Mouse (Mus musculus): ENCODE data around the gene Nol4l. TPM values are rescaled to one million over a fixed set of nuclear protein-coding genes. Genes with fewer than 3 reads are reported as not detected.

Nol4l gene
- polyA plus RNA-seq, 1 experiment from 2014 or later = 17.1 TPM

DNA sequence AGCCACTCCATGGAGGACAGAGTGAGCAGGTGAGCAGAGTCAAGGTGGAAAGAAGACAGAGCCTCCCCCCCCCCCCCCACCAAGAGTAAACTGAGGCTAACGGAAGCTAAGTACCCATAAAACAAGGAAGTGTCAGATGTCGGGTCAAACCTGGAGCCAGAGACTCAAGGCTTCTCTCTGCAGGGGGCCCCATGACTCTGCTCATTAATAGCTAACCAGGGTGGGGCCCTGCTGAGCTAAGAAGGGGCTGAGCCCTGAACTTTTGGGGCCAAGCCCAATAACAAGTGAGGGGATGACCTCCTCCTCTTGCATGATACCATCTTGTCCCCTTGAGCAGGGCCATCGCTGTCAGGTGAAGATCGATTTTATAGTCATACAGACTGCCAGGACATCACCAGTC is 17.2 kb upstream of the Nol4l start:
- H3K4me2 ChIP-seq (replicated peaks; ENCODE audit: low read depth, low read length) = no peak overlapping the region
- no peaks in the 10 kb centered on the region for H3K36me3 ChIP-seq (ENCODE audit: control insufficient read depth, insufficient read depth, low read length)
- no peaks in the 10 kb centered on the region for H3K9me3 ChIP-seq (ENCODE audit: control insufficient read depth, low read length)
- no peak for ATAC-seq (ENCODE audit: low FRiP score, low TSS enrichment)
- 42% methylated on average over 4 of the region's 4 CpGs for WGBS
- H3K9ac ChIP-seq (ENCODE audit: low read depth, low read length) = no peak overlapping the region
- no peak overlapping the region for H3K4me3 ChIP-seq (ENCODE audit: low read length)
- H3K27ac ChIP-seq (ENCODE audit: low read depth, low read length) = no peak overlapping the region
- H3K27me3 ChIP-seq (ENCODE audit: control insufficient read depth, insufficient read depth, low read length) = no peaks in the 10 kb centered on the region
- H3K4me1 ChIP-seq (ENCODE audit: control insufficient read depth, insufficient read depth, low read length) = peaks cover 34% of the 10 kb centered on the region

DNA sequence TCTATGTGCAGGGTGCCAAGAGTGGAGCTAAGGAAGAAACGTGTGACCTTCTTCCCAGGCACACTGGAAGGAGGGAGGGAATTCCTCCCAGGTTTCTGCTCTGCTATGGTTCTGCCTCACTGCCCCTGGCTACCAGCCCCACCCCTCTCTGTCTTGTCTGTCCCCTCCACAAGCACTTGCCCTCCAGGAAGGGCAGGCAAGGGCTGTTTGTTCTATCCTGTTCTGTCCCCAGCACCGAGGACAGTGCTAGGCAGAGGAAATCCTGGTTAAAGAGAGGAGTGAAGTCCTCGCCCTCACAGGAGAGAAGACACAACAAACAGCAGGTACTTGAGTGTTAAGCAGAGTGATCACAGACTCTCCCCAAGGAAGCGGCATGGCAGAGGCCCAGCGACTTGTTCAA is 16.7 kb upstream of the Nol4l start:
- Histone ChIP-seq H3K27ac (ENCODE audit: low read depth, low read length) (no peak overlapping the region), H3K36me3 (ENCODE audit: control insufficient read depth, insufficient read depth, low read length) (no peaks in the 10 kb centered on the region), H3K9ac (ENCODE audit: low read depth, low read length) (no peak overlapping the region), H3K4me2 (replicated peaks; ENCODE audit: low read depth, low read length) (no peak overlapping the region), H3K27me3 (ENCODE audit: control insufficient read depth, insufficient read depth, low read length) (no peaks in the 10 kb centered on the region), H3K9me3 (ENCODE audit: control insufficient read depth, low read length) (no peaks in the 10 kb centered on the region), H3K4me1 (ENCODE audit: control insufficient read depth, insufficient read depth, low read length) (peaks cover 34% of the 10 kb centered on the region), H3K4me3 (ENCODE audit: low read length) (no peak overlapping the region)
- 20% methylated on average over 5 of the region's 5 CpGs for WGBS
- ATAC-seq (ENCODE audit: low FRiP score, low TSS enrichment) = peak; percentile 45; the same call in 1 of the 2 replicates

DNA sequence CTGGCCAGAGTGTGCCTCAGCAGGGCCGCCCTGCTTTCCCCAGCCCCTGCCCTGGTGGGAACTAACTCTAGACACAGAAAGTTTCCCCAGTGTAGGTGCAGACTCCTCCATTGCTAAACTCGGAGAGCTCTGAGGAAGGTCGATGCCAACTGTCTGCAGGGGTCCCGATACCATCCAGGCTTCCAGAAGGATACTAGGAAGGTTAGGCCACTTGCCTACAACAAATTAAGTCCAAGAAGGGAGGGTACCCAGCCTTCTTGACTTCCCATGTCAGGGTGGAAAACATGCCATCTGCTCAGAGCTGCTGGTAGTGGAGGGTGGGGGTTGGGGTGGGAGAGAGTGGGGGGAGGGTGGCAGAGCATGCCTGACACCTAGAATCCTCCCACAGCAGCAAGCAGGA is 15.0 kb upstream of the Nol4l start:
- peaks cover 34% of the 10 kb centered on the region for H3K4me1 ChIP-seq (ENCODE audit: control insufficient read depth, insufficient read depth, low read length)

DNA sequence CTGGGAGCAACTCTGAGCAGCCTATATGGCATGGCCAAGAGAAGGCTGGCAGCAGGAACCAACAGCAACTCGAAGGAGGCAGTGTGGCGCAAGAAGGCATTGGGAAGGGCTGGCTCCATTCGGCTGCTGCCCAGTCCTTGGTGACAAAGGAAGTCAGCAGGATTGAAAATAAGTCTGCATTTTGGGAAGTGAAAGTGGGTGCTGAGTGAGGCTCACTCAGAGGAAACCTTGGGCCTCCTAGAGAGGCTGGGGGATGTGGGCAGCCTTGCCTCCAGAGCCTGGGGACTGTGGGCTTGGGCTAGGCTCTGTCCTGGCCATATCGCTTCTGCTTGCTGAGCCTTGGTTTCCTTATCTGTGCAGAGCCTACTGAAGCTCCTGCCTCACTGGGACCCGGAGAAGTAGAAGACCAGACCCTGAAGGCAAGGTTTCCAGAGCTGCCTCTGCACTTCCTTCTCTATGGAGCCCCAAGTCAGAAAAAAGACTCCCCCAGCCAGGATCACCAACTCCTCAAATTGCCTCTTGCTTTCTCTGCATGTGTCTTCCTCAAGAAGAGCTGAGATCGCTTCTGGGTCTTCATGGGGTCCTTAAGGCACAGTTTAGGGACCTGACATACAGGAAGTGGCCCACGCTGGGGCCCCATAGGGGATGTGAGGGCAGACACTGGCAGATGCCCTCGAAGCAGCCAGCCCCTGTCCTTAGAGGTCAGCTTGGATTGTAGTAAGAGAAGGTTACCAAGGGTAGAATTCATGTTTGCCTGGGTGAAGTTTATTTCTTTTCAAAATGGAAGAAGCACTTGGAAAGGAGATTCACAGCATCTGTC is 14.3 kb upstream of the Nol4l start:
- ATAC-seq (ENCODE audit: low FRiP score, low TSS enrichment) = no peak
- H3K27me3 ChIP-seq (ENCODE audit: control insufficient read depth, insufficient read depth, low read length) = no peaks in the 10 kb centered on the region
- H3K4me3 ChIP-seq (ENCODE audit: low read length) = no peak overlapping the region
- no peak overlapping the region for H3K27ac ChIP-seq (ENCODE audit: low read depth, low read length)
- H3K4me1 ChIP-seq (ENCODE audit: control insufficient read depth, insufficient read depth, low read length) = peaks cover 30% of the 10 kb centered on the region
- H3K36me3 ChIP-seq (ENCODE audit: control insufficient read depth, insufficient read depth, low read length) = no peaks in the 10 kb centered on the region
- H3K9me3 ChIP-seq (ENCODE audit: control insufficient read depth, low read length) = no peaks in the 10 kb centered on the region
- H3K9ac ChIP-seq (ENCODE audit: low read depth, low read length) = no peak overlapping the region
- H3K4me2 ChIP-seq (replicated peaks; ENCODE audit: low read depth, low read length) = no peak overlapping the region
- 70% methylated on average over 8 of the region's 8 CpGs for WGBS

More for the DNA sequence above, 15.0 kb upstream of the Nol4l start:
- Histone ChIP-seq H3K9me3 (ENCODE audit: control insufficient read depth, low read length) (no peaks in the 10 kb centered on the region), H3K27ac (ENCODE audit: low read depth, low read length) (no peak overlapping the region), H3K4me2 (replicated peaks; ENCODE audit: low read depth, low read length) (no peak overlapping the region), H3K9ac (ENCODE audit: low read depth, low read length) (no peak overlapping the region), H3K36me3 (ENCODE audit: control insufficient read depth, insufficient read depth, low read length) (no peaks in the 10 kb centered on the region), H3K4me3 (ENCODE audit: low read length) (no peak overlapping the region), H3K27me3 (ENCODE audit: control insufficient read depth, insufficient read depth, low read length) (no peaks in the 10 kb centered on the region)
- whole genome bisulfite sequencing = 59% methylated on average over 4 of the region's 4 CpGs
- no peak for ATAC-seq (ENCODE audit: low FRiP score, low TSS enrichment)

DNA sequence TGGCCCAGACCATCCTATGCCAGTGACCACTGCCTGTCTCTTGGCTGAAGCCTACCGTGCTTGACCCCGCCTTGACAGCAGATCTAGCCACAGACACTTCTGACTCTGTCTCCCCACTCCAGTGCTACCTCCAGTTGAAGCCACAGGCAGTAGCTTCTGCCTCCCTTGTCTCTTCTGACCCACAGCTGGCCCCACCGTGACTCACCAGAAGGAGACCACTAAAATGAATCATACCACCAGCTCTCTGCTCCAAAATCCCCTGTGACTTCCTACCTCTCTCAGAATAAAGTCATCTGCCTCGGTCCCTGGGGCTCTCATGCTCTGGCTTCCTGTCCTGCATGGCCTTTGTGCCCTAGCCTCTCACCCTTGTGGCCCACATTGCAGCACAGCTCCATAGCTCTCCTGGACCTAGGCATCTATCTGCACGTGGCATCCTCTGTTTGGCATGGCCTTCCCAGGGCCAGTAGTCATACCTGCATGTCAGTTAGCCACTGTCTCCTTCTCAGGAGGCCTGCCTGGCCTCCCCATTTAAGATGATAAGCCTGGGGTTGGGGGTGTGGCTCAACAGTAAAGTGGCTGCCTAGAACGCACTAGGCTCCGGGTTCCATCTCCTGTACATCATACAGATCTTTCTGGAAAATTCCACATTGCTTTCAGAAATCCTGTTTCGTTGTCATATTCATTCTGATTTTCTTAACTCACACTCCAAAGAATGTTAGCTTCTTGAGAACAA is 13.3 kb upstream of the Nol4l start:
- 87% methylated on average over 8 of the region's 8 CpGs for WGBS
- peaks cover 20% of the 10 kb centered on the region for H3K4me1 ChIP-seq (ENCODE audit: control insufficient read depth, insufficient read depth, low read length)
- no peak for ATAC-seq (ENCODE audit: low FRiP score, low TSS enrichment)

DNA sequence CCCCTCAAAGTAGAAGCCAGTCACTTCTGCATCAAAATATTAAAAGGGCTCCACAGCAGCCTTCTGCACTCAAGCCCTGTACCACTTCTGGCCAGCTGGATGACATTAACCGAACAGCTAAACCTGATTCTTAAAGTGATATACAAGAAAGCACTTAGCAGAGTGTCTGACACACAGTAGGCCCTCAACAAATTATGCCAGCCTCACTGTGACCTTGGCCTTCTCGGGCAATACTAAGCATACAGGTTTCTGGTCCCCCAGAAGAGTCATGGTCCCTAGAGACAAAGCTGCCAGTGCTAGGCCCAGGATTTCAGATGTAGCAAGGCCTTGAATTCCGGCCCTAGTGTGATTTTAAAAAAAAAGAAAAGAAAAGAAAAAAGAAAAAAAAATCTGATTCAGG is 9.1 kb upstream of the Nol4l start:
- WGBS = 83% methylated on average over 3 of the region's 3 CpGs
- no peaks in the 10 kb centered on the region for H3K27me3 ChIP-seq (ENCODE audit: control insufficient read depth, insufficient read depth, low read length)

More for the DNA sequence above, 13.3 kb upstream of the Nol4l start:
- Histone ChIP-seq H3K27me3 (ENCODE audit: control insufficient read depth, insufficient read depth, low read length) (no peaks in the 10 kb centered on the region), H3K4me3 (ENCODE audit: low read length) (no peak overlapping the region), H3K9me3 (ENCODE audit: control insufficient read depth, low read length) (no peaks in the 10 kb centered on the region), H3K9ac (ENCODE audit: low read depth, low read length) (no peak overlapping the region), H3K4me2 (replicated peaks; ENCODE audit: low read depth, low read length) (no peak overlapping the region), H3K36me3 (ENCODE audit: control insufficient read depth, insufficient read depth, low read length) (no peaks in the 10 kb centered on the region), H3K27ac (ENCODE audit: low read depth, low read length) (no peak overlapping the region)

DNA sequence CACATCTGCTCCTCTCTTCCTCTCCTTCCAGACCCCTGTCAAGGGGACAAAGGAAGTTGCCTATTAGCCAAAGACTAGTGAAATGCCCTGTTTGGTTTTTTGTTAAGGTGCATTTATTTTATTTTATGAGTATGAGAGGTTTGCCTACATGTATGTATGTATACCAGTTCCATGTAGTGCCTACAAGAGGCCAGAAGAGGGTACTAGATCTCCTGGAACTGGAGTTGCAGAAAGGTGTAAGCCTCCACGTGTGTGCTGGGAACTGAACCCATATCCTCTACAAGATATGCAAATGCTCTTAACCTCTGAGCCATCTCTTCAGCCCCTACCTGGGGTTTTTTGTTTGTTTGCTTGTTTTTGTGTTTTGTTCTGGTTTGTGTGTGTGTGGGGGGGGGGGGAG is 4.2 kb upstream of the Nol4l start:
- no peak overlapping the region for H3K9ac ChIP-seq (ENCODE audit: low read depth, low read length)
- no peak overlapping the region for H3K27ac ChIP-seq (ENCODE audit: low read depth, low read length)
- no peak overlapping the region for H3K4me2 ChIP-seq (replicated peaks; ENCODE audit: low read depth, low read length)
- no peak for ATAC-seq (ENCODE audit: low FRiP score, low TSS enrichment)
- 65% methylated on average over 1 of the region's 1 CpGs for WGBS
- 0 out of 2 replicates have a peak, but pooled peaks cover 2% of the 10 kb centered on the region for H3K4me1 ChIP-seq (ENCODE audit: control insufficient read depth, insufficient read depth, low read length)
- H3K27me3 ChIP-seq (ENCODE audit: control insufficient read depth, insufficient read depth, low read length) = peaks cover 21% of the 10 kb centered on the region
- no peak overlapping the region for H3K4me3 ChIP-seq (ENCODE audit: low read length)
- no peaks in the 10 kb centered on the region for H3K9me3 ChIP-seq (ENCODE audit: control insufficient read depth, low read length)
- no peaks in the 10 kb centered on the region for H3K36me3 ChIP-seq (ENCODE audit: control insufficient read depth, insufficient read depth, low read length)

More for the DNA sequence above, 9.1 kb upstream of the Nol4l start:
- Histone ChIP-seq H3K27ac (ENCODE audit: low read depth, low read length) (no peak overlapping the region), H3K36me3 (ENCODE audit: control insufficient read depth, insufficient read depth, low read length) (no peaks in the 10 kb centered on the region), H3K9me3 (ENCODE audit: control insufficient read depth, low read length) (no peaks in the 10 kb centered on the region), H3K4me2 (replicated peaks; ENCODE audit: low read depth, low read length) (no peak overlapping the region), H3K4me1 (ENCODE audit: control insufficient read depth, insufficient read depth, low read length) (no peaks in the 10 kb centered on the region), H3K9ac (ENCODE audit: low read depth, low read length) (no peak overlapping the region), H3K4me3 (ENCODE audit: low read length) (no peak overlapping the region)
- no peak for ATAC-seq (ENCODE audit: low FRiP score, low TSS enrichment)

DNA sequence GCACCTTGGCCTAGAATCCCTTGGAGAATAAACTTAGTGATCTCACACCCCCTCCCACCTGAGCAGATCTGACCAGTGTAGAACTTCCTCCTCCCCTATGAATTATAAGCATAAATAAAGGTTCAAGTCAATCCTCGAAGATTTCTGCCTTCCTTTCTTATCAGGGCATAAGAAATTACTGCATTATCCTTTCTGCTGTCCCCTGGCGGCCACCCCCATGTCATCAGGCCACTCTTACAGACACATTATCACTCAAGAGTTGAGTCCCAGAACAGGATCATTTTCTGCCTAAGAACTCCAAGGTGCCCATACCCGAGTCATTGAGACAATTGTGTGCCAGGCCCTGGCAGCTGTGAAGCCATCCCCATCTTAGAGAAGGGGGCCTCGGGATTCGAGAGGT is 1.2 kb upstream of the Nol4l start:
- H3K9ac ChIP-seq (ENCODE audit: low read depth, low read length) = no peak overlapping the region
- peaks cover 12% of the 10 kb centered on the region for H3K4me1 ChIP-seq (ENCODE audit: control insufficient read depth, insufficient read depth, low read length)
- no peak for ATAC-seq (ENCODE audit: low FRiP score, low TSS enrichment)
- no peak overlapping the region for H3K27ac ChIP-seq (ENCODE audit: low read depth, low read length)
- H3K36me3 ChIP-seq (ENCODE audit: control insufficient read depth, insufficient read depth, low read length) = no peaks in the 10 kb centered on the region
- no peak overlapping the region for H3K4me3 ChIP-seq (ENCODE audit: low read length)
- no peaks in the 10 kb centered on the region for H3K9me3 ChIP-seq (ENCODE audit: control insufficient read depth, low read length)
- WGBS = 58% methylated on average over 5 of the region's 5 CpGs
- H3K4me2 ChIP-seq (replicated peaks; ENCODE audit: low read depth, low read length) = no peak overlapping the region
- peaks cover 21% of the 10 kb centered on the region for H3K27me3 ChIP-seq (ENCODE audit: control insufficient read depth, insufficient read depth, low read length)

DNA sequence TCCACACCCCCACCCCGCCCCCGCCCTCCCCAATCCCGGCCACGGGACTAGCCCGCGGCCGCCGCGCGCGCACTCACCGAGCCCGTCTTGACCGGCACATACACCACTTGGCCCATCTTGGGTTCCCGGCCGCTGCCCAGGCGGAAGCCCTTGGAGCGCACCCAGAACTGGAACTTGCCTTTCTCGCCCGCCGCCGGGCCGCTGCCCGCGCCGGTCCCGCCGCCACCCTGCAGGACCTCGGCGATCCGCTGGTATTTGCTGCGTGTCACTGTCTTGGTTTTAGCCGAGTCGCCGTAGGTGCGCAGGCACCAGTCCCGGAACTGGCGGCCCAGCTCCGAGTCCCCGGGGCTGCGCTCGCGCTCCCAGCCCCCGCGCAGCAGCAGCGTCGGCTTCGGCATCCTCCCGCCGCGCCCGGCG is 398 bp downstream of the Nol4l start:
- Histone ChIP-seq H3K9ac (ENCODE audit: low read depth, low read length) (peak overlapping the region; percentile 75), H3K9me3 (ENCODE audit: control insufficient read depth, low read length) (no peaks in the 10 kb centered on the region), H3K36me3 (ENCODE audit: control insufficient read depth, insufficient read depth, low read length) (no peaks in the 10 kb centered on the region), H3K4me3 (ENCODE audit: low read length) (peak overlapping the region; percentile 65), H3K27ac (ENCODE audit: low read depth, low read length) (peak overlapping the region; percentile 71; the same call in 1 of the 2 replicates), H3K4me1 (ENCODE audit: control insufficient read depth, insufficient read depth, low read length) (peaks cover 21% of the 10 kb centered on the region), H3K27me3 (ENCODE audit: control insufficient read depth, insufficient read depth, low read length) (peaks cover 21% of the 10 kb centered on the region), H3K4me2 (replicated peaks; ENCODE audit: low read depth, low read length) (peak overlapping the region; percentile 99)
- peak; percentile 16; the same call in 1 of the 2 replicates for ATAC-seq (ENCODE audit: low FRiP score, low TSS enrichment)
- 0% methylated on average over 36 of the region's 53 CpGs for WGBS
